Comparison of ENCODE assay signal across 9 mouse cellular contexts in the genomic region with DNA sequence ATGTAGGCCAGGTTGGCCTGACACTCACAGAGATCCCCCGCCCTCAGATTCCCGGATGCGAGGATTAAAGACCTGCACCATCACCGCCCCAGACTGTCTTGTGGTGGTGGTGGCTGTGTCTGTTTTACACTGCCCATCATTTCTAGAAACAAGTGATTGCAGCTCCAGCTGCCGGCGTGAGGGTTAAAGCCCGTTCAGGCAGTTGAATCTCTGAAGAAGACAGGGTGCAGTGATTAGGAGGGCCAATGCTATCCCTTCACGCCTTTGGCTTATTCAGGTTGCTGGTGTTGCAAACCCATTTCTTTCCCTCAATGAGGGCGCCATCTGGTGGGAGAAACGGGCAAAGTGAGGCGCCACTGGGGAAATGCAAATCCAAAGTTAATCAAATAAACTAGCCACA.
DNase-seq lines count a peak whose midpoint lies in the region.
"Had no signal": no experiment of that assay in that cellular context is flagged by ENCODE, and none has a peak within 500 bp of the region (broad histone marks: within the 10 kb centered on the region; RNA-seq: fewer than 3 reads in every experiment).

No protein-coding gene starts in this region.

- no peak overlapping the region for H3K27ac ChIP-seq in embryonic facial prominence, embryonic 10.5 days (replicated peaks)
- H3K27ac ChIP-seq: heart, embryonic 15.5 days had no signal

- H3K36me3 ChIP-seq in embryonic facial prominence, embryonic 10.5 days (replicated peaks), result no peaks in the 10 kb centered on the region
- H3K36me3 ChIP-seq: heart, embryonic 15.5 days had no signal

- H3K4me1 ChIP-seq in embryonic facial prominence, embryonic 10.5 days, result no peaks in the 10 kb centered on the region
- H3K4me1 ChIP-seq: heart, embryonic 15.5 days had no signal

- no peaks in the 10 kb centered on the region for H3K27me3 ChIP-seq in embryonic facial prominence, embryonic 10.5 days (replicated peaks; ENCODE audit: low read depth, poor library complexity, severe bottlenecking)
- H3K27me3 ChIP-seq: heart, embryonic 15.5 days had no signal

- 26% methylated on average over 11 of the region's 11 CpGs for WGBS in embryonic facial prominence, embryonic 10.5 days

- no peaks in the 10 kb centered on the region for H3K9me3 ChIP-seq in embryonic facial prominence, embryonic 10.5 days
- H3K9me3 ChIP-seq: heart, embryonic 15.5 days had no signal

- H3K4me3 ChIP-seq in embryonic facial prominence, embryonic 10.5 days, result no peak overlapping the region
- H3K4me3 ChIP-seq: heart, embryonic 15.5 days had no signal

- peak; percentile 25 to 45 for DNase-seq in CD8-positive naive resting alpha-beta T cell, adult 2 months (ENCODE audit: low read depth in 2 of 2, low spot score in 2 of 2)
- DNase-seq in adrenal gland, postnatal 25 days, result peak; percentile 76
- peak; percentile 76 for DNase-seq in embryonic facial prominence, embryonic 10.5 days (ENCODE audit: low spot score)
- peak; percentile 15 to 43 for DNase-seq in heart, adult 9 months (ENCODE audit: low spot score in 2 of 2)
- DNase-seq in layer of hippocampus, adult 18-20 months (ENCODE audit: low spot score in 2 of 2), result peak; percentile 49 to 80
- DNase-seq in lung, postnatal 25 days (ENCODE audit: low spot score), result peak; percentile 48
- DNase-seq in retina, postnatal 1 day, result peak; percentile 78
- peak; percentile 47 for DNase-seq in urinary bladder, adult 2 months (ENCODE audit: low spot score)
